Mouse (Mus musculus): ENCODE measurements at regions not wholly inside any gene's neighbourhood (a gene's known extent, or its start where the extent isn't known, plus 50 kb on each side); places are given as distances from the start of the nearest gene placed in this dataset.

DNA sequence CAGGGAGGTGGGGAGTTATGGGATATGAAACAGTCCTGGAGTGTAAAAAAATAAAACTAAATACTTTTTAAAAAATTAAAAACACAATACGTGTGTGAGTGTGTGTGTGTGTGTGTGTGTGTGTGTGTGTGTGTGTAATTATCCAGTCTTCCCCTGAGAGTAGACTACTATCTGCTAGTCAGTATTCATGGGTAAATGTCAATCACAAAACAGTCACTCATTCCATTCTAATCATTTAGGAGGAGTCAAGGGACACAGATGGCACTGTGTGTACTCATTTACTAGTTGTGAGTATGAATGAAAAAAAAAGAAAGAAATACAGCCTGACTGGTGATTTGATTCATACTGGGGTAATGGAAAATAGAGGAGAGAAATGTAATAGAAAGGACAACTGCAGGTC lies 226.5 kb downstream of the Mpdz start:
- no peak for DNase-seq

GRCm38 (mm10) chr4:81217979-81218378 lies 224.6 kb downstream of the Mpdz start:
- no peak for DNase-seq

GRCm38 (mm10) chr4:81222034-81222433 lies 220.6 kb downstream of the Mpdz start:
- DNase-seq: no peak

DNA sequence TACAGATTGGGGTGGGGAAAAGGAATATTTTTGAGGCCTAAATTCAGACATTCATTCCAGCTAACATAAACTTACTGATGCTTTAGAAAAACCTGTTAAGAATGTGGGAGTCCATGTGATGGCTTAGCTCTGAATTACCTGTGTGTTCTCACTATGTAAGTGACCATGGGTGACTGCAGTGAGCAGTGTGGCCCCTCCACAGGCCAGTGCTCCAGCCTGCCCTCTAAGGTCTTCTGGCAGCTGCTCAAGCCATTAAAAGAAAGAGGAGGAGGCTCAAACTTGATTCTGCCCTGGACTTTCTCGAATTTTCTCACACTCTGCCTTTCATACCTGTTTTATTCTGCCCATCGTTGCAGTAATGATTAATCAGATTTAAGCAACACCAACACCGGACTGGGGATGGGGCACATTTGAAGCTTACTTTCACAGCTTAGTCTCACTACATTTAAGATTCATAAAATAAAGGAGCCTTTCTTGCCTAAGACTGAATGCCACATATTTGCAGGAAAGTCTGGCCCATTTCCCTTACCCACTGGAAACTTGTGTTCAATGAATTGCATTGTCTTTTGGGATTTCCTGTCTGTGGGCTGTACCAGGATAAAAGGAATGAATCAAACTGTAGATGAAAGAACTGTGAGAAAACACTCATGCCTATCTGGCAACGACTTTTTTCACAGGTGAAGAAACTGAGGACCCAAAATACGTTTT lies 220.0 kb downstream of the Mpdz start:
- no peak for DNase-seq

All from cerebellum, adult 18-20 months (tissue).